ENCODE assay signal across 13 mouse cellular contexts in genomic region chr11:94913302-94914090, GRCm38 (mm10). TPM values are rescaled to one million over a fixed set of nuclear protein-coding genes. Genes with fewer than 3 reads are reported as not detected.
DNase-seq lines count a peak whose midpoint lies in the region; TF ChIP-seq lines count a peak whose summit lies in the region.
"Had no signal": no experiment of that assay in that cellular context is flagged by ENCODE, and none has a peak within 500 bp of the region (broad histone marks: within the 10 kb centered on the region; RNA-seq: fewer than 3 reads in every experiment).

No protein-coding gene starts in this region.

- no peak overlapping the region for H3K4me3 ChIP-seq in kidney, adult 2 months (ENCODE audit: insufficient read depth, low read depth, low read length)
- no peak overlapping the region for H3K4me3 ChIP-seq in cerebellum, adult 2 months (replicated peaks; ENCODE audit: insufficient read depth, low read depth, low read length)
- H3K4me3 ChIP-seq: forebrain, embryonic 13.5 days had no signal

- H3K27me3 ChIP-seq in kidney, adult 2 months (replicated peaks; ENCODE audit: control insufficient read depth, insufficient read depth, low read length) = no peaks in the 10 kb centered on the region
- no peaks in the 10 kb centered on the region for H3K27me3 ChIP-seq in cerebellum, adult 2 months (ENCODE audit: control insufficient read depth, insufficient read depth, low read length)
- H3K27me3 ChIP-seq: forebrain, embryonic 13.5 days had no signal

- no peaks in the 10 kb centered on the region for H3K36me3 ChIP-seq in kidney, adult 2 months (ENCODE audit: control insufficient read depth, insufficient read depth, low read length)

- TF ChIP-seq CTCF in kidney, adult 2 months (conservative IDR thresholded peaks at IDR 0.05; ENCODE audit: insufficient read depth, insufficient read length, low read depth, low read length) = no peak
- no peak for TF ChIP-seq CTCF in cerebellum, adult 2 months (IDR thresholded peaks at IDR 0.05; ENCODE audit: borderline replicate concordance, insufficient read depth, low read depth, low read length)

- TF ChIP-seq POLR2A in kidney, adult 2 months (IDR thresholded peaks at IDR 0.05; ENCODE audit: low read depth, low read length) = no peak
- no peak for TF ChIP-seq POLR2A in cerebellum, adult 2 months (IDR thresholded peaks at IDR 0.05; ENCODE audit: borderline replicate concordance, insufficient read depth, low read length)

- no peaks in the 10 kb centered on the region for H3K4me1 ChIP-seq in kidney, adult 2 months (ENCODE audit: control insufficient read depth, insufficient read depth, low read length)
- H3K4me1 ChIP-seq in cerebellum, adult 2 months (ENCODE audit: control insufficient read depth, insufficient read depth, low read length) = peaks cover 28% of the 10 kb centered on the region

- WGBS in kidney, adult 2 months = 68% methylated on average over 6 of the region's 6 CpGs
- 5% methylated on average over 6 of the region's 6 CpGs for WGBS in cerebellum, adult 2 months

- DNase-seq in kidney, adult 2 months = peak; percentile 31
- no peak for DNase-seq in kidney, postnatal 25 days
- peak; percentile 75 to 88 for DNase-seq in cerebellum, adult 2 months
- DNase-seq in heart, adult 8-10 months (ENCODE audit: low spot score) = peak; percentile 70
- DNase-seq in lung, postnatal 25 days (ENCODE audit: low spot score) = peak; percentile 8
- DNase-seq in right cerebral cortex, adult 18-20 months = no peak
- no peak for DNase-seq in kidney, postnatal 4 days
- no peak for DNase-seq in embryo, embryonic 11 days

- H3K27ac ChIP-seq in kidney, adult 2 months (ENCODE audit: insufficient read depth, low read depth, low read length) = no peak overlapping the region
- peak overlapping the region; percentile 80 for H3K27ac ChIP-seq in cerebellum, adult 2 months (ENCODE audit: insufficient read depth, low read length)
- H3K27ac ChIP-seq: forebrain, embryonic 13.5 days; hindbrain, embryonic 14.5 days had no signal

RNA-seq across cellular contexts. Expression of gene Col1a1, which starts 22.5 kb away (rescaled TPM):
- 25.3 and 29.6 TPM in 2 replicates for polyA plus RNA-seq in kidney, adult 2 months (2012; rRNA removed)
- 4.5 and 5.5 TPM in 2 replicates for polyA plus RNA-seq in cerebellum, adult 2 months (2012; rRNA removed)
- 10 to 100 TPM; 23.3 to 50.4 (median 39.8) TPM for total RNA-seq in heart, adult 8-10 months (2022)

RNA-seq across cellular contexts. Expression of gene Hils1, which starts 53.9 kb away (rescaled TPM):
- polyA plus RNA-seq in kidney, adult 2 months (2012; rRNA removed) = 0.56 TPM in 1 of 2 replicates, not detected in the other
- not detected in 2 replicates for polyA plus RNA-seq in cerebellum, adult 2 months (2012; rRNA removed)
- total RNA-seq in heart, adult 8-10 months (2022) = not detected
- total RNA-seq: adrenal gland, postnatal 36 days; layer of hippocampus, adult 8-10 months; megakaryocyte, adult 5-6 weeks had no signal
- polyA plus RNA-seq: forebrain, embryonic 13.5 days; hindbrain, embryonic 14.5 days had no signal

Comparison
In these comparisons a context has a peak if more than half of its experiments do, and no peak if none do; other contexts are left out.
1. DNase-seq: peak in kidney, adult 2 months (single experiment), cerebellum, adult 2 months (2 of 2), heart, adult 8-10 months (single experiment) and lung, postnatal 25 days (single experiment); none in kidney, postnatal 25 days (0 of 2), right cerebral cortex, adult 18-20 months (single experiment), kidney, postnatal 4 days (0 of 2) and embryo, embryonic 11 days (single experiment).